Mouse (Mus musculus) hindbrain, embryonic 16.5 days (tissue): ENCODE measurements around the gene Icam2. TPM values are rescaled to one million over a fixed set of nuclear protein-coding genes. Genes with fewer than 3 reads are reported as not detected.

Source experiments
- ATAC-seq: fragments of 200-750 bp; cut with Nextera tagmentation; 2 replicates; pipeline ENCODE4 v1.8.0; 2017; ENCODE audit warnings: moderate TSS enrichment, moderate library complexity
- H3K27ac ChIP-seq: fragments of 300-500 bp; sonication (generic); 2 replicates; pipeline ENCODE4 v1.5.1; 2014; ENCODE audit warnings: low read depth, mild to moderate bottlenecking, control low read depth, low read length, moderate library complexity
- H3K27me3 ChIP-seq: fragments of 300-500 bp; sonication (generic); replicated peaks from 2 replicates; pipeline ENCODE4 v1.6.1; 2014; ENCODE audit warnings: low read length; ENCODE audit not compliant: control insufficient read depth, insufficient read depth
- H3K36me3 ChIP-seq: fragments of 300-500 bp; sonication (generic); 2 replicates; pipeline ENCODE4 v1.6.1; 2014; ENCODE audit warnings: mild to moderate bottlenecking, low read length, moderate library complexity, mixed read lengths; ENCODE audit not compliant: control insufficient read depth, insufficient read depth
- H3K4me1 ChIP-seq: fragments of 300-500 bp; sonication (generic); 2 replicates; pipeline ENCODE4 v1.6.1; 2014; ENCODE audit warnings: low read depth, low read length; ENCODE audit not compliant: control insufficient read depth, insufficient read depth
- H3K4me2 ChIP-seq: fragments of 300-500 bp; sonication (generic); 2 replicates; pipeline ENCODE4 v1.6.1; 2014; ENCODE audit warnings: mild to moderate bottlenecking, low read length, control low read depth, moderate library complexity
- H3K4me3 ChIP-seq: fragments of 300-500 bp; sonication (generic); 2 replicates; pipeline ENCODE4 v1.5.1; 2014; ENCODE audit warnings: mild to moderate bottlenecking, low read length, control low read depth, moderate library complexity
- H3K9ac ChIP-seq: fragments of 300-500 bp; sonication (generic); 2 replicates; pipeline ENCODE4 v1.6.1; 2014; ENCODE audit warnings: low read depth, mild to moderate bottlenecking, control low read depth, low read length, moderate library complexity
- H3K9me3 ChIP-seq: fragments of 300-500 bp; sonication (generic); 2 replicates; pipeline ENCODE4 v1.6.1; 2014; ENCODE audit warnings: mild to moderate bottlenecking, low read length, moderate library complexity; ENCODE audit not compliant: control insufficient read depth
- WGBS: fragments of 180-500 bp; shearing (Covaris S2); extraction: QIAGEN DNeasy Blood & Tissue Kit; methylation state at CpG from one replicate; pipeline ENCODE4 v1.1.7; 2014; 5-methylcytosine and 5-hydroxymethylcytosine counted together
- polyA plus RNA-seq: library from polyadenylated mRNA; unstranded; fragments of >200 nt; fragmentation: Nextera tagmentation; extraction: Ambion mirVana; gene quantifications from 2 replicates; pipeline ENCODE4 v1.2.1, GENCODE M21; 2015

Icam2 gene
- polyA plus RNA-seq, 1 experiment from 2014 or later, result 15.1 TPM

DNA sequence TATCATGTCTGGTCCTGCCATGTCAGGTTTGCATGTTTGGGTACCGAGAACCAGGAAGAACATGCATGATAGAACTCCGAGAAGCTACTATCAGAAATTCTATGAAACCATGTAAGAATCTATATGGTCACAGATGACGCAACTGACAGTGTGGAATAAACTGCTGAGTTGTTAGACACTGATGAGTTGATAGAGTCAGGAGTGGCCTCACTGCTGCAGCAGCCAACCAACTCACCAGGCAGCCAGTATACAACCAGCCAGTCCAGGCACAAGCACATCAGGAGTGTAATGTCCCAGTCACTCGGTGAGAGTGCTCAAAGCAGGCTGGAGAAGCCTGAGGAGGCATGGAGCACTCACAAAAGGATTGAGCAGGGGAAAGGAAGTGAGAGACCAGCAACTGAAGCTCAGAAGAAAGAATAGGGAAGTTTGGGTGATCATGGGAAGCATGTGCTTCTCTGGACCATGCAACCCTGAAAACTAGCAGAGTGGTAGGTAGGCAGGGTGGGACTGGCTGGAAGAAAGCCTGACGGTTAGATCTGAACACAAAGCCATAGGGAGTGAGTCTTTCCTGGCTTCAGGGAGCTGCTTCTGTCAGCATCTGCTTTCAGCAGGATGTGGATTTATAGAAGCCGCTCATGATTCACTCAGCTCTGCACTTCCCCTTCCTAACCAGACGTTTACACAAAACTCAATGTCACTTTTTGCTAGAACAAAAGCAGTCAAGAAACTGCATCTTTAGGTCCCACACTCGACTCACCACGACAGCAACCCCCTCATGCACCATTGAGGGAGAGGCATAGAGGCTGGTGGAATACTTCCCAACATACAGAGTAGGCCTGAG, 31.6 kb upstream of the Icam2 start:
- 82% methylated on average over 9 of the region's 9 CpGs for WGBS
- no peak for ATAC-seq
- Histone ChIP-seq H3K27me3 (no peaks in the 10 kb centered on the region), H3K36me3 (no peaks in the 10 kb centered on the region), H3K4me2 (no peak overlapping the region), H3K9ac (no peak overlapping the region), H3K27ac (no peak overlapping the region), H3K4me1 (no peaks in the 10 kb centered on the region), H3K9me3 (no peaks in the 10 kb centered on the region), H3K4me3 (no peak overlapping the region)

DNA sequence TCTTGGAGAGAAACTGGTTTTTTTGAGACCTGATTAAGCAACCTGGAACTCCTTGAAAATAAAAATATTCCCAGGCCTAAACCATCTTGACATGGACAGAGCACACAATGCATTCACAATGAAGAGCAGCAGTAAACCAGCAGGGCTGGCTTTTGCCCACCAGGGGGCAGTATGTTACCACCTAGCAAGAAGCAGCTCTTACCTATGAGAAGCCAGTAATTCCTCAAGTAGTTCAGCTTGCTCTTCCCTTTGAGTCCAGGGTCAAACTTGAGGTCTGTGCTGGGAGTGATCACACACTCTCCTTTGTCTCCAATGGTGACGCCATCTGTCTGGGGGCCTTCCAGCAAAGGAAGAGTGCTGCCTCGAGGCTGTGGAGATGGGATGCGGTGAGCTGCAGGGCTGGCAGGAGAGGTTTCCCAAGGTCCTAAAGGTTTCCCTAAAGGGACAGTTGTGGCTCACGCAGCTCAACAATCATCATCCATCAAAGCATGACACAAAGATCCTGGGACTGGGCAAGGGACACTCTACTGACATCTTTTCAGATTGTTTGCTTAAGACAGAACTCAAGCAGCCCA, 30.8 kb upstream of the Icam2 start:
- no peak overlapping the region for H3K4me3 ChIP-seq
- H3K9ac ChIP-seq, result no peak overlapping the region
- H3K27ac ChIP-seq, result no peak overlapping the region
- H3K27me3 ChIP-seq, result no peaks in the 10 kb centered on the region
- H3K9me3 ChIP-seq, result no peaks in the 10 kb centered on the region
- H3K4me1 ChIP-seq, result no peaks in the 10 kb centered on the region
- ATAC-seq, result peak; percentile 76
- 0 out of 2 replicates have a peak, but pooled peaks cover 2% of the 10 kb centered on the region for H3K36me3 ChIP-seq
- no peak overlapping the region for H3K4me2 ChIP-seq
- 36% methylated on average over 4 of the region's 4 CpGs for WGBS

DNA sequence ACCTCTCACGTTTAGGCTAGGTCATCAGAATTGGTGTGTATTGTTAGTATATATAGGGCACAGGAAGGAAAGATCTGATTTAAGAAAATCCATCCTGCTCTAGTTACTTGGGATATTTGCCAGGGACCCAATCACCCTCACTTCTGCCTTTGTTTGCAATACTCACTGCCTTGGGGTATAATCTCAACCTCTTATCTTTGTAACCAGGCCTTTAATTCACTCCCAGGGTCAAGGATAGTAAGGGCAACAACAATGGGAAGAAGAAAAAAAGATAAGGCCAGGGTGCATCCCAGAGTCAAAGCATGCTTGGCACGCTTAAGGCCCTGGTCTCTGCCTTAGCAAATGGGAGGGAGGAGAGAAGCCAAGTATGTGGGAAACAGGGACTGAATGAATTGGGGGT, 30.0 kb upstream of the Icam2 start:
- no peak for ATAC-seq
- no peaks in the 10 kb centered on the region for H3K4me1 ChIP-seq
- H3K27ac ChIP-seq, result no peak overlapping the region
- H3K9me3 ChIP-seq, result no peaks in the 10 kb centered on the region
- 89% methylated on average over 2 of the region's 2 CpGs for WGBS
- H3K4me2 ChIP-seq, result no peak overlapping the region
- H3K27me3 ChIP-seq, result no peaks in the 10 kb centered on the region
- H3K9ac ChIP-seq, result no peak overlapping the region
- H3K4me3 ChIP-seq, result no peak overlapping the region
- H3K36me3 ChIP-seq, result 0 out of 2 replicates have a peak, but pooled peaks cover 7% of the 10 kb centered on the region

DNA sequence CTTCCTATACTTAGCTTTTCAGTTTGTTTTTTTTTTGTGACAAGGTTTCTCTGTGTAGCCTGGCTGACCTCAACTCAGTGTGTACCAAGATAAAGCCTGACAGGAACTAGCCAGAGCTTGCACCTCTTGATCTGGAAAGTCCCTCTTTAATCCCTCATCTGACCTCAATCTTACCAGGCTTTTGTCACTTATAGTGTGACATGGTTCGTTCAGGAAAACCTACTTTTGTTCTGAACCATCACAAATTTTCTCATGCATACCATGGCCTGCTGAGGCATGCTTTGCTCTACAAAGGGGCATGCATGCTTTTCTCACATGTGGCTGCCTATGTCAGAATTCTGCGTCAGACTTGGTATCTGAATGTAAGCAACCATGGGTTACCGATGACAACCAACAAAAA, 28.5 kb upstream of the Icam2 start:
- no peaks in the 10 kb centered on the region for H3K27me3 ChIP-seq
- no peak overlapping the region for H3K4me2 ChIP-seq
- no peak for ATAC-seq
- 78% methylated on average over 3 of the region's 3 CpGs for WGBS
- no peaks in the 10 kb centered on the region for H3K4me1 ChIP-seq
- H3K9me3 ChIP-seq, result no peaks in the 10 kb centered on the region
- H3K4me3 ChIP-seq, result no peak overlapping the region
- no peak overlapping the region for H3K9ac ChIP-seq
- H3K27ac ChIP-seq, result no peak overlapping the region
- H3K36me3 ChIP-seq, result 0 out of 2 replicates have a peak, but pooled peaks cover 10% of the 10 kb centered on the region

DNA sequence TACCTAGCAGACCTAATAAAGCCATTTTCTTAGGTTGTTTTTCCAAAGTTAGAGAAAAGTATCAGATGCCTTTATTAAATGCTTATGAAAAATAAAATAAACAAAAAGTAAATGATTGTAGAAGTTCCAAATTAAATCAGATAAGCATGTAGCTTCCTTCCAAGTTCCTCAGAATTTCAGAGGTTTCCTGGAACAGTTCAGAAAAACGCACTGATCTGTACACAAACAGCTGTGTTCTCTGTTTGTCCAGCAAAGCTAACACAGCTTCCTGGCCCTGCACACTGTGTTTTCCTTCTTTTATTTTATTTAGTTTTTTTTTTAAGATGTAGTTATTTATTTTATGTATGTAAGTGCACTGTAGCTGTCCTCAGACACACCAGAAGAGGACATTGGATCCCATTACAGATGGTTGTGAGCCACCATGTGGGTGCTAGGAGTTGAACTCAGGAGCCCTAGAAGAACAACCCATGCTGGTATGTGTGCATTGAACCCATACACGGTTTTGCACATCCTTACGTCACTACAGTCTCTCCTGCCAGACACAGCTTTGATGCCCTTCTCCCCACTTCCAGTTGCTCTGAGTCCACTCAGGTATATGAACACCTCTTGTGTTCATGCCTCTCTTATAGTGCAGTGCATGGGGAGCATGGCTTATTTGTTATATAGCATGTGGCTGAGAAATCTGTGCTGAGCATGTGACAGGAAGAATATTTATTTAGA, 24.9 kb upstream of the Icam2 start:
- Histone ChIP-seq H3K9ac (no peak overlapping the region), H3K36me3 (peaks cover 11% of the 10 kb centered on the region), H3K4me2 (no peak overlapping the region), H3K27me3 (no peaks in the 10 kb centered on the region), H3K9me3 (no peaks in the 10 kb centered on the region), H3K4me1 (no peaks in the 10 kb centered on the region), H3K4me3 (no peak overlapping the region), H3K27ac (no peak overlapping the region)
- no peak for ATAC-seq
- 89% methylated on average over 3 of the region's 3 CpGs for WGBS

DNA sequence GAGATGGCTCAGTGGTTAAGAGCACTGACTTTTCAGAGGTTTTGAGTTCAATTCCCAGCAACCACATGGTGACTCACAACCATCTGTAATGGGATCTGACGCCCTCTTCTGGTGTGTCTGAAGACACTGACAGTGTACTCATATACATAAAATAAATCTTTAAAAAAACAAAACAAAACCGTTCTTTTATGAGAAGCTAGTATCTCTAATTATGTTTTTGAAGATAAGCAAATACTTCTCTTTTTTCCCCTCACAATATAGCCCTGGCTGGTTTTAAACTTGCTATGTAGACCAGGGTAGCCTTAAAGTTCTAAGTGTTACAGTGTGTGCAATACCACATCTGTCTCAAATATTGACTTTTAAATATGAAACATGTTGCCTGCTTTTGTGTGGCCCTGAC, 23.3 kb upstream of the Icam2 start:
- Histone ChIP-seq H3K27ac (no peak overlapping the region), H3K27me3 (no peaks in the 10 kb centered on the region), H3K4me3 (no peak overlapping the region), H3K9me3 (no peaks in the 10 kb centered on the region), H3K4me2 (no peak overlapping the region), H3K9ac (no peak overlapping the region), H3K4me1 (no peaks in the 10 kb centered on the region), H3K36me3 (peaks cover 13% of the 10 kb centered on the region)
- ATAC-seq, result no peak
- 82% methylated on average over 2 of the region's 2 CpGs for WGBS

DNA sequence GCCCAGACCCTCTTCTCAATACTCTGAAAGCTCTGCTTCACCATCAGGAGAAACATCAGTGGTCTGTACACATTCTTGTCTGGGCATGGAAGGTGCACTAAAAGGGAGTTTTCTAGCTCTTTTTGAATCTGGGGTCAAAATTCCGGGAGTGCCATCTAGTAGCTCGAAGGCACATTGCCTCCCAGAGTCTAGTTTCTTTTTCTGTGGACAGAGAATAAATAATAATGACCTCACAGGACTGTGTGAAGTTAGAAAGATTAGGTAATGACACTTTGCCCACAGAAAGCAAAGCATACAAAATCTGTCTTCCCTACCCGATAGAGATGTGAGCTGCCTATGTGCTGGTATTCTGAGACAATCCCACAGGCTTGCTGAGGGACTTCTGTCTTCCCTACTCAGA, 22.6 kb upstream of the Icam2 start:
- Histone ChIP-seq H3K9ac (no peak overlapping the region), H3K4me3 (no peak overlapping the region), H3K27me3 (no peaks in the 10 kb centered on the region), H3K9me3 (no peaks in the 10 kb centered on the region), H3K36me3 (peaks cover 18% of the 10 kb centered on the region), H3K4me2 (no peak overlapping the region), H3K4me1 (no peaks in the 10 kb centered on the region), H3K27ac (no peak overlapping the region)
- ATAC-seq, result no peak
- 93% methylated on average over 3 of the region's 3 CpGs for WGBS

DNA sequence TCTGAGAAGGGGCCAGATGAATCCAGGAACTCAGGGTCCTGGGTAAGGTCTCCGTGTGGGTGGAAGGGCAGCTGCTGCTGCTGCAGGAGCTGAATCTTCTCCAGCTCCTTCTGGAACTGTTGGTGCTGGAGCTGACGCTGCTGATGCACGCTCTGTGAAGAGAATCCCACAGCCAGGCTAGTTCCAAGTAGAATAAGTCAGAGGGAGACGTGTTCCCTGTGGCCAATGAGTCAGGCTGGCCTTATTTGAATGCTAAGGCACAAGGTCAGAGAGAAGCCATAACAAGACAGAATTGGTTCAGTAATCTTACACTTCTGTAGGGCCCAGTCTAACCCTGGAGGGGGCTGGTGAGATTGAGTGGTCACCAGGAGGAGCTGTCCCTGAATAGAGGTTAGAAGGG, 22.1 kb upstream of the Icam2 start:
- Histone ChIP-seq H3K36me3 (peaks cover 21% of the 10 kb centered on the region), H3K4me1 (no peaks in the 10 kb centered on the region), H3K9ac (no peak overlapping the region; the same call in 1 of the 2 replicates), H3K9me3 (no peaks in the 10 kb centered on the region), H3K4me3 (no peak overlapping the region), H3K27me3 (no peaks in the 10 kb centered on the region), H3K4me2 (no peak overlapping the region), H3K27ac (no peak overlapping the region)
- no peak for ATAC-seq
- 72% methylated on average over 4 of the region's 4 CpGs for whole genome bisulfite sequencing

DNA sequence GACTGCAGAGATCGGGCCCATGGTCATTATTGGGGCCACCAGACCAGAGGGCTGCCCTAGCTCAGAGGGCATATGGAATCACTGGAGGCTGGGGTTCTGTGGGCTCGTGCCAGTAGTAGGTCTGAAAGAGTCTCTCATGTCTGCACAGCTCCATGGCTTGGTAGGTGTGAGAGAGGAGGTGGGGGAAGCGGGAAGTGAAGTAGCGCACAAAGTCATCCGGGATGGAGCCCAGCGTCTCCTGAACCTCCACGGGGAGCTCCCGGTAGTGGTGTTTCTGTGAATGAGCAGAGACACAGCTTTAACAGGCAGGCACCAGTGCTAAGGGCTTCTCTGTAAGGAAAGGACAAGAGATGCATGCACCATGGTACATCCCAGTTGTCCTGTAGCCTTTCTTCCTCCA, 10.6 kb upstream of the Icam2 start:
- Histone ChIP-seq H3K4me3 (no peak overlapping the region), H3K9me3 (no peaks in the 10 kb centered on the region), H3K4me2 (no peak overlapping the region), H3K9ac (no peak overlapping the region), H3K4me1 (no peaks in the 10 kb centered on the region), H3K36me3 (peaks cover 8% of the 10 kb centered on the region; the same call in 1 of the 2 replicates), H3K27ac (no peak overlapping the region), H3K27me3 (no peaks in the 10 kb centered on the region)
- 94% methylated on average over 8 of the region's 8 CpGs for WGBS
- ATAC-seq, result no peak
